Mouse (Mus musculus) splenic B cell, adult 2 months (primary cell): ENCODE measurements around the gene Nfe2.
"Not testable (repeated sequence)": the region's sequence is repeated elsewhere in the genome, so short reads cannot be mapped to it uniquely, and the experiment has no call there.

ENCODE experiments used
- DNase-seq: peaks from one replicate; pipeline ENCODE4 v3.0.0-alpha.2; 2011; ENCODE audit warnings: low read depth, low spot score
- H3K27me3 ChIP-seq: 2 replicates; pipeline ENCODE4 v1.6.1; 2012; ENCODE audit warnings: mild to moderate bottlenecking, low read length, moderate library complexity, mixed read lengths; ENCODE audit not compliant: control insufficient read depth, poor library complexity, insufficient read depth, severe bottlenecking
- H3K36me3 ChIP-seq: 2 replicates; pipeline ENCODE4 v1.6.1; 2012; ENCODE audit warnings: mild to moderate bottlenecking, low read length, moderate library complexity, mixed read lengths; ENCODE audit not compliant: control insufficient read depth, poor library complexity, insufficient read depth, severe bottlenecking

The Nfe2 gene

GRCm38 (mm10) chr15:103280817-103281464 lies 22.7 kb upstream of the Nfe2 start:
- no peaks in the 10 kb centered on the region for H3K36me3 ChIP-seq
- H3K27me3 ChIP-seq = no peaks in the 10 kb centered on the region
- peak; percentile 72 for DNase-seq

- H3K36me3 ChIP-seq = no peaks in the 10 kb centered on the region
- H3K27me3 ChIP-seq = no peaks in the 10 kb centered on the region
- peak; percentile 71 for DNase-seq
Observed at GRCm38 (mm10) chr15:103279750-103280149, 21.5 kb upstream of the Nfe2 start.

GRCm38 (mm10) chr15:103277949-103278348 lies 19.7 kb upstream of the Nfe2 start:
- Histone ChIP-seq H3K36me3 (no peaks in the 10 kb centered on the region), H3K27me3 (no peaks in the 10 kb centered on the region)
- DNase-seq = no peak

- not testable (repeated sequence) for DNase-seq, H3K27me3 ChIP-seq, H3K36me3 ChIP-seq
Observed at GRCm38 (mm10) chr15:103275943-103276342, 17.7 kb upstream of the Nfe2 start.

GRCm38 (mm10) chr15:103272419-103273279 lies 14.4 kb upstream of the Nfe2 start, which contains the start of gene Copz1:
Copz1 (plus strand) TSS chr15:103272714.
- Histone ChIP-seq H3K36me3 (no peaks in the 10 kb centered on the region), H3K27me3 (no peaks in the 10 kb centered on the region)
- peak; percentile 98 for DNase-seq

- no peak for DNase-seq
- Histone ChIP-seq H3K36me3 (no peaks in the 10 kb centered on the region), H3K27me3 (no peaks in the 10 kb centered on the region)
Observed at GRCm38 (mm10) chr15:103268903-103269302, 10.7 kb upstream of the Nfe2 start.

- H3K36me3 ChIP-seq = no peaks in the 10 kb centered on the region
- no peak for DNase-seq
- H3K27me3 ChIP-seq = no peaks in the 10 kb centered on the region
Observed at GRCm38 (mm10) chr15:103264794-103265193, 6.6 kb upstream of the Nfe2 start.

- H3K36me3 ChIP-seq = no peaks in the 10 kb centered on the region
- no peak for DNase-seq
- no peaks in the 10 kb centered on the region for H3K27me3 ChIP-seq
Observed at GRCm38 (mm10) chr15:103259989-103260388, 1.8 kb upstream of the Nfe2 start.

GRCm38 (mm10) chr15:103259162-103259561 lies 959 bp upstream of the Nfe2 start:
- H3K36me3 ChIP-seq = no peaks in the 10 kb centered on the region
- no peak for DNase-seq
- no peaks in the 10 kb centered on the region for H3K27me3 ChIP-seq

GRCm38 (mm10) chr15:103256210-103256986 lies 1.8 kb downstream of the Nfe2 start:
- DNase-seq = no peak

GRCm38 (mm10) chr15:103255169-103255568 lies 3.0 kb downstream of the Nfe2 start:
- Histone ChIP-seq H3K27me3 (peaks cover 3% of the 10 kb centered on the region), H3K36me3 (no peaks in the 10 kb centered on the region)
- peak; percentile 52 for DNase-seq

More at GRCm38 (mm10) chr15:103256210-103256986, 1.8 kb downstream of the Nfe2 start:
- peaks cover 3% of the 10 kb centered on the region for H3K27me3 ChIP-seq
- H3K36me3 ChIP-seq = no peaks in the 10 kb centered on the region

- H3K36me3 ChIP-seq = no peaks in the 10 kb centered on the region
- no peak for DNase-seq
- H3K27me3 ChIP-seq = peaks cover 3% of the 10 kb centered on the region
Observed at GRCm38 (mm10) chr15:103253352-103253751, 4.9 kb downstream of the Nfe2 start.

GRCm38 (mm10) chr15:103252660-103253059 lies 5.5 kb downstream of the Nfe2 start:
- Histone ChIP-seq H3K27me3 (peaks cover 3% of the 10 kb centered on the region), H3K36me3 (peaks cover 2% of the 10 kb centered on the region; the same call in 1 of the 2 replicates)
- DNase-seq = no peak

GRCm38 (mm10) chr15:103251595-103251994 lies 6.6 kb downstream of the Nfe2 start:
- Histone ChIP-seq H3K36me3 (peaks cover 8% of the 10 kb centered on the region), H3K27me3 (peaks cover 3% of the 10 kb centered on the region)
- DNase-seq = no peak
